Mouse (Mus musculus): Measurements from ENCODE around the gene Myocd.

Myocd gene

GRCm38 (mm10) chr11:65269851-65270473 is at the start of gene Myocd:
Myocd (minus strand) TSS chr11:65269989.
- DNase-seq (ENCODE audit: extremely low read depth, low read depth, low spot score) = no peak

GRCm38 (mm10) chr11:65303824-65304223 is 34.0 kb upstream of the Myocd start:
- no peak for DNase-seq (ENCODE audit: extremely low read depth, low read depth, low spot score)

- DNase-seq (ENCODE audit: extremely low read depth, low read depth, low spot score) = no peak
These were observed 24.5 kb upstream of the Myocd start for GRCm38 (mm10) chr11:65294128-65294833.

- no peak for DNase-seq (ENCODE audit: extremely low read depth, low read depth, low spot score)
These were observed 23.2 kb upstream of the Myocd start for GRCm38 (mm10) chr11:65292994-65293393.

GRCm38 (mm10) chr11:65287706-65288105 is 17.9 kb upstream of the Myocd start:
- no peak for DNase-seq (ENCODE audit: extremely low read depth, low read depth, low spot score)

- DNase-seq (ENCODE audit: extremely low read depth, low read depth, low spot score) = no peak
These were observed 16.4 kb upstream of the Myocd start for GRCm38 (mm10) chr11:65286211-65286610.

- DNase-seq (ENCODE audit: extremely low read depth, low read depth, low spot score) = no peak
These were observed 5.7 kb upstream of the Myocd start for GRCm38 (mm10) chr11:65275441-65275840.

GRCm38 (mm10) chr11:65271000-65271399 is 1.2 kb upstream of the Myocd start:
- no peak for DNase-seq (ENCODE audit: extremely low read depth, low read depth, low spot score)

GRCm38 (mm10) chr11:65268310-65268709 is 1.5 kb downstream of the Myocd start:
- no peak for DNase-seq (ENCODE audit: extremely low read depth, low read depth, low spot score)

GRCm38 (mm10) chr11:65263466-65263865 is 6.3 kb downstream of the Myocd start:
- DNase-seq (ENCODE audit: extremely low read depth, low read depth, low spot score) = no peak

- no peak for DNase-seq (ENCODE audit: extremely low read depth, low read depth, low spot score)
These were observed 10.8 kb downstream of the Myocd start for GRCm38 (mm10) chr11:65258997-65259396.

- DNase-seq (ENCODE audit: extremely low read depth, low read depth, low spot score) = no peak
These were observed 13.6 kb downstream of the Myocd start for GRCm38 (mm10) chr11:65256143-65256542.

- no peak for DNase-seq (ENCODE audit: extremely low read depth, low read depth, low spot score)
These were observed 14.2 kb downstream of the Myocd start for GRCm38 (mm10) chr11:65255564-65255963.

GRCm38 (mm10) chr11:65250366-65250765 is 19.4 kb downstream of the Myocd start:
- DNase-seq (ENCODE audit: extremely low read depth, low read depth, low spot score) = no peak

- no peak for DNase-seq (ENCODE audit: extremely low read depth, low read depth, low spot score)
These were observed 23.3 kb downstream of the Myocd start for GRCm38 (mm10) chr11:65246301-65247054.

GRCm38 (mm10) chr11:65243593-65243992 is 26.2 kb downstream of the Myocd start:
- no peak for DNase-seq (ENCODE audit: extremely low read depth, low read depth, low spot score)

GRCm38 (mm10) chr11:65240521-65240920 is 29.3 kb downstream of the Myocd start:
- DNase-seq (ENCODE audit: extremely low read depth, low read depth, low spot score) = no peak

- no peak for DNase-seq (ENCODE audit: extremely low read depth, low read depth, low spot score)
These were observed 31.9 kb downstream of the Myocd start for GRCm38 (mm10) chr11:65237896-65238295.

GRCm38 (mm10) chr11:65236907-65237306 is 32.9 kb downstream of the Myocd start:
- no peak for DNase-seq (ENCODE audit: extremely low read depth, low read depth, low spot score)

- no peak for DNase-seq (ENCODE audit: extremely low read depth, low read depth, low spot score)
These were observed 34.4 kb downstream of the Myocd start for GRCm38 (mm10) chr11:65235374-65235773.

- no peak for DNase-seq (ENCODE audit: extremely low read depth, low read depth, low spot score)
These were observed 38.0 kb downstream of the Myocd start for GRCm38 (mm10) chr11:65231771-65232170.

- no peak for DNase-seq (ENCODE audit: extremely low read depth, low read depth, low spot score)
These were observed 43.0 kb downstream of the Myocd start for GRCm38 (mm10) chr11:65226766-65227165.

Data from fat pad, adult 2 months (tissue).